In genomic region chr15:83403016-83403415, GRCm38 (mm10) we compare ENCODE assay signal across 24 mouse cellular contexts. TPM values are rescaled to one million over a fixed set of nuclear protein-coding genes. Genes with fewer than 3 reads are reported as not detected.
DNase-seq lines count a peak whose midpoint lies in the region; TF ChIP-seq lines count a peak whose summit lies in the region.
"Had no signal": no experiment of that assay in that cellular context is flagged by ENCODE, and none has a peak within 500 bp of the region (broad histone marks: within the 10 kb centered on the region; RNA-seq: fewer than 3 reads in every experiment).

No protein-coding gene starts in this region.

- TF ChIP-seq CTCF in testis, adult 2 months (IDR thresholded peaks at IDR 0.05; ENCODE audit: control insufficient read depth, insufficient read depth, insufficient replicate concordance, low read depth, low read length), result no peak

- DNase-seq in testis, postnatal 10 days (ENCODE audit: low spot score), result no peak
- peak; percentile 69 for DNase-seq in R1 (ENCODE audit: low read depth, low spot score)
- peak; percentile 47 for DNase-seq in retina, embryonic 14.5 days (ENCODE audit: low spot score)
- DNase-seq in cerebellum, adult 11 months, result no peak
- no peak for DNase-seq in heart, postnatal 25 days (ENCODE audit: low spot score)
- DNase-seq: adrenal gland, adult 8-10 months; adrenal gland, postnatal 25 days; cerebellum, adult 18-20 months; cerebellum, adult 9-11 months; cerebellum, postnatal 25 days; forebrain, postnatal 0 days; gastrocnemius, adult 2 months; gastrocnemius, postnatal 14 days; heart, adult 18-20 months; heart, postnatal 10 days; heart, postnatal 4 days had no signal

- peak overlapping the region; percentile 17; the same call in 1 of the 2 replicates for H3K4me3 ChIP-seq in testis, adult 2 months (ENCODE audit: control insufficient read depth, low read depth, low read length)
- H3K4me3 ChIP-seq: embryonic facial prominence, embryonic 12.5 days; embryonic facial prominence, embryonic 15.5 days; gastrocnemius, adult 2 months; heart, embryonic 12.5 days; heart, embryonic 15.5 days had no signal

- intact Hi-C loops in heart, postnatal 25 days (cut with DNase I), result no loop called here

- H3K27ac ChIP-seq in testis, adult 2 months (ENCODE audit: control insufficient read depth, insufficient read depth, low read depth, low read length), result no peak overlapping the region
- H3K27ac ChIP-seq: embryonic facial prominence, embryonic 12.5 days; embryonic facial prominence, embryonic 15.5 days; gastrocnemius, adult 2 months; heart, embryonic 15.5 days; hindbrain, embryonic 14.5 days; hindbrain, postnatal 0 days had no signal

- H3K27me3 ChIP-seq in testis, adult 2 months (ENCODE audit: control insufficient read depth, insufficient read depth, low read length), result no peaks in the 10 kb centered on the region
- H3K27me3 ChIP-seq: embryonic facial prominence, embryonic 12.5 days; embryonic facial prominence, embryonic 15.5 days; heart, embryonic 12.5 days; heart, embryonic 15.5 days; Patski had no signal

- TF ChIP-seq POLR2A in testis, adult 2 months (IDR thresholded peaks at IDR 0.05; ENCODE audit: control insufficient read depth, low read depth, low read length), result no peak

- H3K36me3 ChIP-seq in testis, adult 2 months (ENCODE audit: control insufficient read depth, insufficient read depth, low read length), result no peaks in the 10 kb centered on the region
- H3K36me3 ChIP-seq: embryonic facial prominence, embryonic 12.5 days; embryonic facial prominence, embryonic 15.5 days; heart, embryonic 15.5 days had no signal

- peaks cover 5% of the 10 kb centered on the region for H3K4me1 ChIP-seq in testis, adult 2 months (ENCODE audit: control insufficient read depth, insufficient read depth, low read length)

RNA-seq across cellular contexts. Expression of gene Arfgap3, which starts 53.0 kb away (rescaled TPM):
- polyA plus RNA-seq in testis, adult 2 months (2012; rRNA removed), result 139 and 142 TPM in 2 replicates
- total RNA-seq in heart, postnatal 25 days (2021), result 10 to 100 TPM in 1 of 2 experiments, 1 to 10 TPM in 1; 8.7 to 10.3 TPM

Comparison
In these comparisons a context has a peak if more than half of its experiments do, and no peak if none do; other contexts are left out.
1. DNase-seq: peak in R1 (single experiment) and retina, embryonic 14.5 days (single experiment); none in testis, postnatal 10 days (single experiment), cerebellum, adult 11 months (single experiment) and heart, postnatal 25 days (single experiment).